Mouse (Mus musculus) hindbrain, embryonic 13.5 days (tissue): ENCODE results near the gene Amz1. TPM values are rescaled to one million over a fixed set of nuclear protein-coding genes. Genes with fewer than 3 reads are reported as not detected.

ENCODE experiments used
- ATAC-seq: fragments of 200-750 bp; cut with Nextera tagmentation; 2 replicates; pipeline ENCODE4 v1.8.0; 2017; ENCODE audit warnings: moderate TSS enrichment; ENCODE audit not compliant: low FRiP score
- H3K27ac ChIP-seq: fragments of 300-500 bp; sonication (generic); 2 replicates; pipeline ENCODE4 v1.5.1; 2015; ENCODE audit warnings: inconsistent platforms, mild to moderate bottlenecking, moderate library complexity
- H3K27me3 ChIP-seq: fragments of 300-500 bp; sonication (generic); 2 replicates; pipeline ENCODE4 v1.6.1; 2015; ENCODE audit warnings: mild to moderate bottlenecking, inconsistent platforms
- H3K36me3 ChIP-seq: fragments of 300-500 bp; sonication (generic); 2 replicates; pipeline ENCODE4 v1.6.1; 2015; ENCODE audit warnings: mild to moderate bottlenecking, inconsistent platforms
- H3K4me1 ChIP-seq: fragments of 300-500 bp; sonication (generic); replicated peaks from 2 replicates; pipeline ENCODE4 v1.6.1; 2015; ENCODE audit warnings: inconsistent platforms
- H3K4me2 ChIP-seq: fragments of 300-500 bp; sonication (generic); 2 replicates; pipeline ENCODE4 v1.6.1; 2015; ENCODE audit warnings: inconsistent platforms, mild to moderate bottlenecking, moderate library complexity
- H3K4me3 ChIP-seq: fragments of 300-500 bp; sonication (generic); 2 replicates; pipeline ENCODE4 v1.5.1; 2015; ENCODE audit warnings: mild to moderate bottlenecking, inconsistent platforms
- H3K9ac ChIP-seq: fragments of 300-500 bp; sonication (generic); 2 replicates; pipeline ENCODE4 v1.6.1; 2015; ENCODE audit warnings: mild to moderate bottlenecking, inconsistent platforms
- H3K9me3 ChIP-seq: fragments of 300-500 bp; sonication (generic); 2 replicates; pipeline ENCODE4 v1.6.1; 2016; ENCODE audit warnings: inconsistent platforms
- WGBS: fragments of 180-500 bp; shearing (Covaris S2); methylation state at CpG from one replicate; pipeline ENCODE4 v1.1.7; 2015; 5-methylcytosine and 5-hydroxymethylcytosine counted together
- polyA plus RNA-seq: library from polyadenylated mRNA; unstranded; fragments of >200 nt; fragmentation: Nextera tagmentation; extraction: Ambion mirVana; gene quantifications from 2 replicates; pipeline ENCODE4 v1.2.1, GENCODE M21; 2015

Amz1 gene
- polyA plus RNA-seq, 1 experiment from 2014 or later = 2.2 TPM

DNA sequence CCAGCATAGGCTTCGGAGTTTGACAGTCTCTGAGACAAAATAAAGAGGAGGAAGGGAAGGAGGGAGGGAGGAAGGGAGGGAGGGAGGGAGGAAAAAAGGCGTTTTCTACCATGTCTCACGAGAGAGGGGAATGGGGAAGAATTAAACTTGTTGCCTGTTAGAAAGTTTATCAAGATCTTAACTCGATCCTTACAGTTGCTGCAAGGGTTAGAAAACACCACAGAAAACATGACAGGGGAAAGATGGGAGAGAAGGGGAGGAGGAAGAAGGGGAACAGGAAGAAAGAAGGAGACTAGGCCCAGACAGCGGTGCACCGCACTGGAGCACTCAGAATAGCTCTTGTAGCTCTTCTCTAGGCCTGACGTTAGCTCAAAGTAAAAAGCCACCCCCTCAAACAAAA, 48.2 kb downstream of the Amz1 start:
- H3K27me3 ChIP-seq = no peaks in the 10 kb centered on the region
- ATAC-seq = no peak
- H3K9ac ChIP-seq = no peak overlapping the region
- no peak overlapping the region for H3K4me3 ChIP-seq
- H3K4me1 ChIP-seq = peaks cover 56% of the 10 kb centered on the region
- no peaks in the 10 kb centered on the region for H3K9me3 ChIP-seq
- 74% methylated on average over 7 of the region's 7 CpGs for WGBS
- no peak overlapping the region for H3K4me2 ChIP-seq
- peaks cover 9% of the 10 kb centered on the region for H3K36me3 ChIP-seq
- peak overlapping the region; percentile 77; the same call in 1 of the 2 replicates for H3K27ac ChIP-seq

DNA sequence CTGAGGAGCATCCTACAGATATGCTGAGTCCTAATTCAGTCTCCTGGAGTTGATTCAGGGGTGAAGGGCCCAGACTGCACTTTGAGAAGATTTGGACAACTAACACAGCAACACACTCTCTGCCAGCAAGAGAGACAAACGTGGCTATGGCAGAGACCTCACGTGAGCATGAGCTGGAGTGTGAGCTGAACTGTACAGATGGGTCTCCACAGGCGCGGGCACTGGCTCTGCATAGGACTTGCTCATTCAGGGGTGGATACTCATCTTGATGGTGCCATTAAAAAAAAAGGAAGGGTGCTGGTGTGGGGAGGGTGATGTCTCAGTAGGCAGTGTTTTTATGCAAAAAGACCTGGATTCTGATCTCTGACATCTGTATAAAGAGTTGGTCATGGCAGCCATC, 51.2 kb downstream of the Amz1 start:
- WGBS = 94% methylated on average over 4 of the region's 4 CpGs
- Histone ChIP-seq H3K4me1 (peaks cover 29% of the 10 kb centered on the region), H3K36me3 (peaks cover 23% of the 10 kb centered on the region), H3K9ac (no peak overlapping the region), H3K27ac (no peak overlapping the region), H3K4me3 (no peak overlapping the region), H3K9me3 (no peaks in the 10 kb centered on the region), H3K27me3 (no peaks in the 10 kb centered on the region), H3K4me2 (no peak overlapping the region)
- ATAC-seq = no peak

DNA sequence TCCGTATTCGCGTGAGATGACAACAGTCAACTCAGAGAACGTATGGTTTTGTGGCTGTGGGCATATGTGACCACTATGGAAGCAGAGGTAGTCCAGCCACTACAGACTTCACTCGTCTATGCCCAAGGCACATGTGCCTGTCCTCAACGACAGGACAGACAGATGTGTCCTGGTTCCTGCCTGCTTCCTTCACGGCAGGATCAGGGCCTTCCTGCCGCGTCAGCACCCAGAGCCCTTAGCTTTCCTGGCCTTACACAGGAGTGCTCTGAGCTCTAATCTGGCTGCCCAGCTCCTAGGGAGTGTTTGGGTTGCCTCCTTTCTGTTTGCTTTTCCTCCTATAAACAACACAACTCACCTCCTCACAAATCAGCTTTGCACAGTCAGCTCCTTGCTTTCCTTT, 53.0 kb downstream of the Amz1 start:
- H3K27ac ChIP-seq = no peak overlapping the region
- no peaks in the 10 kb centered on the region for H3K27me3 ChIP-seq
- peaks cover 40% of the 10 kb centered on the region for H3K36me3 ChIP-seq
- H3K4me3 ChIP-seq = no peak overlapping the region
- WGBS = 85% methylated on average over 9 of the region's 9 CpGs
- no peak overlapping the region for H3K9ac ChIP-seq
- H3K4me2 ChIP-seq = no peak overlapping the region
- peaks cover 15% of the 10 kb centered on the region; the same call in 1 of the 2 replicates for H3K4me1 ChIP-seq
- H3K9me3 ChIP-seq = no peaks in the 10 kb centered on the region
- ATAC-seq = no peak

DNA sequence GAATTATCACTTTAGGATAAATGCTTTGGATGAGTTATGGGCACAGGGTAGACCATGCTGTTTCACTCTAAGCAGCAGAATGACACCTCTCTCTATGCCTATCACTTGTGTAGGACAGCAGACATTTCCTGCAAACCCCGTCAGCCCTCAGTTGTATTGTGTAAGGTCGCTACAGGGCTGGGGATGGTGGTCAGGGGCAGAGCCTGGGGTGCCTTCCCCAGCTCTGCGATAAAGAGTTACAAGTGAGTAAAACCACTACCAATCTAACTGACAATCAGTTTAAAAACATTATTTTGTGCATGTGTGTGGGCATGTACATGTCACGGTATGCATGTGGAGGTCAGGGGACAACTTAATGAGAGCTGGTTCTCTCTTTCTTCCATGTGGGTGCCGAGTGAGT, 57.2 kb downstream of the Amz1 start:
- WGBS = 91% methylated on average over 5 of the region's 5 CpGs
- no peak overlapping the region for H3K4me3 ChIP-seq

DNA sequence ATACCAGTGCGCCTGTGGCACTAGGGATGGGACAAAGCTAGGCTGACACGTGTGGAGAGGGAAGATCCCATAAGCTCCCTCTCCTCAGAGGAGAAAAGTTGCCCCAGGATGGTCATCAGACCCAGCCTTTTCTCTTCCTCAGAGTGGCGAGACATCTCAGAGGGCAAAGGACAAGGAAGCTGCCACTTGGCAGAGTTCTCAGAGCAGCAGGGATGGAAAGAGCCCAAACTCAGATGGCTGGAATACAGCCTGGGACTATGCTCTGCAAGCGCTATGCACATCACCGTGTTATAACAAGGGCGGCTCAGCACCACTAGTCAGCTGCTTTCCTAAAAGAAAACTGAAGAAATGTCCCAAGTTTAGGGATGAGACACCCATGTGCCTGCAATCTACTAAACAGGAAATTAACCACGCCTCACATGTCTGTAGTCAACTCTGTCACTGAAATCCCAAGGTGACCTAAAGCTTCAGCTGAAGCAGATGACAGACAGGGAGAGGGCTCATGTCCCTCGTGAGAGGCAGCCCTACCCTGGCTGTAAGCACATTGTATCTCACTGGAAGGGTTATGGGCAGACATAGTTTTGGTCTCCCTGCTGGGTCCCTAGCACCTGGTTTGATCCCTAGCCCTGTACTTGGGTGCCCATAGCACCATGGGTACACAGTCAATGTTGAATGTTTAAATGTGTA, 58.1 kb downstream of the Amz1 start:
- 93% methylated on average over 8 of the region's 8 CpGs for WGBS
- H3K9me3 ChIP-seq = no peaks in the 10 kb centered on the region
- no peak overlapping the region for H3K27ac ChIP-seq
- H3K4me2 ChIP-seq = no peak overlapping the region
- no peak for ATAC-seq
- H3K36me3 ChIP-seq = peaks cover 70% of the 10 kb centered on the region
- H3K4me1 ChIP-seq = peaks cover 16% of the 10 kb centered on the region
- no peak overlapping the region for H3K9ac ChIP-seq
- H3K27me3 ChIP-seq = no peaks in the 10 kb centered on the region
- no peak overlapping the region for H3K4me3 ChIP-seq

More for the DNA sequence above, 57.2 kb downstream of the Amz1 start:
- Histone ChIP-seq H3K4me1 (peaks cover 12% of the 10 kb centered on the region), H3K9ac (no peak overlapping the region), H3K36me3 (peaks cover 70% of the 10 kb centered on the region), H3K4me2 (no peak overlapping the region), H3K27ac (no peak overlapping the region), H3K27me3 (no peaks in the 10 kb centered on the region), H3K9me3 (no peaks in the 10 kb centered on the region)
- no peak for ATAC-seq

DNA sequence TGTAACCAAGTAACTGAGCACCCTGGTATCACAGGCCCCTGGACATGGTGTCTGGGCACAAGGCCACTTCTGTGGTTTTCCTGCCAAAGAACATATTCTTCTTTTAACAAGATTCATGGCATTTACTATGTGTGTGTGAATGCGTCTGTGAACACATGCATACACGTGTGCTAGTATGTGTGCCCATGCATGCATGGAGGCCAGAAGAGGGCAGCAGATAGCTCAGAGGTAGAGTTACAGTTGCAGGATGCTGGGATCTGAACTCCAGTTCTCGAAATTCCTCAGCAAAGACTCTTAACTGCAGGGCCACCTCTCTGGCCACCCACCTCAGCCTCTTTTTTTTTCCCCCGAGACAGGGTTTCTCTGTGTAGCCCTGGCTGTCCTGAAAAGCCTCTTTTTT, 59.6 kb downstream of the Amz1 start:
- H3K9me3 ChIP-seq = no peaks in the 10 kb centered on the region
- no peaks in the 10 kb centered on the region for H3K27me3 ChIP-seq
- no peak overlapping the region for H3K27ac ChIP-seq
- H3K4me1 ChIP-seq = peaks cover 15% of the 10 kb centered on the region
- ATAC-seq = no peak
- H3K4me3 ChIP-seq = no peak overlapping the region
- no peak overlapping the region for H3K4me2 ChIP-seq
- no peak overlapping the region for H3K9ac ChIP-seq
- WGBS = 97% methylated on average over 4 of the region's 4 CpGs
- peaks cover 64% of the 10 kb centered on the region for H3K36me3 ChIP-seq

DNA sequence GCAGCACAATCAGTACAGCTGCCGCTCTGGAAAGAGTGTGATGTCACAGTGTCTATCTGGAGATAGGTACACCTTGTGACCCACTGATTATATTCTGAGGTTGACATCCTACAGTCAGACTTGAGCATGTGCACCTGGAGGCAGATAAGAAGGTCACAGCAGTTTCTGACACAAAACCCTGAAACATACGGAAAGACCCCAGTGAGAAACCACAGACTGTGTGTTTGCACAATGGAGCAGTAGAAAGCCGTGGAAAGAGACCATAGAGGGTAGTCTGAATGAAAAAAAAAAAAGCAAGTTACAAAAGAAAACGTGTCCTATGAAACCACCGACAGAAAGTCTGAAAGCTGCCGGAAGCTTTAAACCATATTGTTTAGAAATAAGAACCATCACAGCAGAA, 60.4 kb downstream of the Amz1 start:
- Histone ChIP-seq H3K4me1 (peaks cover 22% of the 10 kb centered on the region), H3K9ac (no peak overlapping the region), H3K4me3 (no peak overlapping the region), H3K27me3 (no peaks in the 10 kb centered on the region), H3K27ac (no peak overlapping the region), H3K4me2 (no peak overlapping the region), H3K36me3 (peaks cover 64% of the 10 kb centered on the region), H3K9me3 (no peaks in the 10 kb centered on the region)
- WGBS = 90% methylated on average over 6 of the region's 6 CpGs
- no peak for ATAC-seq

DNA sequence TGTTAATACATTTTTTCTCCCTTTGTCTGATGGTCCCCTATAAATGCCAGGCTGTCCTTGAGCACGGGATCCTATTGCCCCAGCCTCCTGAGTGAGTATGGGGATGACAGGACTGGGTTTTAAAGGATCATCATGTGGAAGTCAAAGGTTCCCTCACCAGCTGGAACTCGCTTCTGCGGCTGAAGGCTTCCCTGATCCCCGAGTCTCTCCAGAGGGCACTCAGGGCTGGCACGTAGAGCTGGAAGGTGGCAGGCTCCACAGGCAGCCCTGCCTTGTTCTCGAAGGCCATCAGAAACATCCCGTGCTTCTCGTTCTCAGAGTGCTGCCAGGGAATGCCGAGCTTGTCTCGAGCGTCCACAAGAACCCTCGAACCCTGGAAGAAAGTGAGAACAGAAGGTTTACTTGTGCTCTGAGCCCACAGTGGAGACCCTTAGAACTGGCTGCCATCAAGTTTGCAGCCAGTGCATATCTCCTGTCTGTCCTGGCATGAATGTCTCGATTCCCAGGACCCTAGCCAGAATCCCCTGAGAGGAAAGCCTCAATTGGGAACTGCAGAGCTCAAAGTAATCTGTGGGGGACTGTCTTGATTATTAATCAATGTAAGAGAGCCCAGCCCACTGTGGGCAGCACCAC, 61.4 kb downstream of the Amz1 start:
- Histone ChIP-seq H3K4me1 (peaks cover 31% of the 10 kb centered on the region), H3K4me3 (no peak overlapping the region), H3K27me3 (no peaks in the 10 kb centered on the region), H3K27ac (peak overlapping the region; percentile 40; the same call in 1 of the 2 replicates), H3K36me3 (peaks cover 56% of the 10 kb centered on the region), H3K9ac (no peak overlapping the region; the same call in 1 of the 2 replicates), H3K4me2 (no peak overlapping the region), H3K9me3 (no peaks in the 10 kb centered on the region)
- no peak for ATAC-seq
- 92% methylated on average over 13 of the region's 13 CpGs for WGBS

DNA sequence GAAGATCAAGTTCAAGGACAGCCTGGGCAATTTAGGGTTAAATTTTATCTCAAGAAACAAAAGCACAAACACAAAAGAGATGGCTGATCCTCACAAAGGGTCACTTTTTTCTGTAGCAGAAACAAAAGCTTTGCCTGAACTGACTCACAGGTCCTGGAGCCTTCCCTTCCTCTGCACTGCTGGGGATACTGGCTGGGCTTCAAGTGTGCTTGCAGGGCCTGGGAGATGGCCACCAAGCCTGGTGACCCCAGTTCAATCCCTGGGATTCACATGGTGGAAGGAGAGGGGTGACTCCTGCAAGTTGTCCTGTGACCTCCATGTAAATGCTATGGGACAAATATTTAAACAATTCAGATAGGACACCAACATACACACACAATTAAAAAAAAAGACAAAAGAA, 65.6 kb downstream of the Amz1 start:
- Histone ChIP-seq H3K9ac (no peak overlapping the region), H3K36me3 (peaks cover 16% of the 10 kb centered on the region), H3K4me2 (no peak overlapping the region), H3K4me3 (no peak overlapping the region), H3K4me1 (peaks cover 71% of the 10 kb centered on the region), H3K9me3 (no peaks in the 10 kb centered on the region), H3K27ac (peak overlapping the region; percentile 48; the same call in 1 of the 2 replicates), H3K27me3 (no peaks in the 10 kb centered on the region)
- ATAC-seq = no peak

DNA sequence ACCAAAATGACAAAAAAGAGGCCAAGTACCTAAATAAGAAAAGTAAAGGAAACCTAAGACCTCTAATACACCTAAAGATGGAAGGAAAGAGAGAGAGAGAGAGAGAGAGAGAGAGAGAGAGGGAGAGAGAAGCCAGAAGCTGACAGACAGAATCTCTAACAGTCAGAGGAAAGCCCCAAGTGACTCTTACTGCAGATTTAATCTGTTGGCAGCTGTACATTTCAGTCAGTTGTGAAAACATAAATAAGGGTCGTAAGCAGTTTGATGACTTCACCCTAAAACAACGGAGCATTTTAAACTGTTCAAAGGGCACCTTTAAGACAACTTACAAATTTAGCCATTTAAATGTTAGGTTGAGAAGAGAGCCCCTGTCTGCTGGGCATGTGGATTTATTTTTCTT, 66.5 kb downstream of the Amz1 start:
- H3K4me1 ChIP-seq = peaks cover 78% of the 10 kb centered on the region
- H3K4me2 ChIP-seq = no peak overlapping the region
- no peaks in the 10 kb centered on the region for H3K9me3 ChIP-seq
- H3K27ac ChIP-seq = peak overlapping the region; percentile 90
- no peak overlapping the region for H3K9ac ChIP-seq
- H3K36me3 ChIP-seq = peaks cover 8% of the 10 kb centered on the region
- no peak overlapping the region for H3K4me3 ChIP-seq
- H3K27me3 ChIP-seq = no peaks in the 10 kb centered on the region
- 59% methylated on average over 2 of the region's 2 CpGs for WGBS
- no peak for ATAC-seq

DNA sequence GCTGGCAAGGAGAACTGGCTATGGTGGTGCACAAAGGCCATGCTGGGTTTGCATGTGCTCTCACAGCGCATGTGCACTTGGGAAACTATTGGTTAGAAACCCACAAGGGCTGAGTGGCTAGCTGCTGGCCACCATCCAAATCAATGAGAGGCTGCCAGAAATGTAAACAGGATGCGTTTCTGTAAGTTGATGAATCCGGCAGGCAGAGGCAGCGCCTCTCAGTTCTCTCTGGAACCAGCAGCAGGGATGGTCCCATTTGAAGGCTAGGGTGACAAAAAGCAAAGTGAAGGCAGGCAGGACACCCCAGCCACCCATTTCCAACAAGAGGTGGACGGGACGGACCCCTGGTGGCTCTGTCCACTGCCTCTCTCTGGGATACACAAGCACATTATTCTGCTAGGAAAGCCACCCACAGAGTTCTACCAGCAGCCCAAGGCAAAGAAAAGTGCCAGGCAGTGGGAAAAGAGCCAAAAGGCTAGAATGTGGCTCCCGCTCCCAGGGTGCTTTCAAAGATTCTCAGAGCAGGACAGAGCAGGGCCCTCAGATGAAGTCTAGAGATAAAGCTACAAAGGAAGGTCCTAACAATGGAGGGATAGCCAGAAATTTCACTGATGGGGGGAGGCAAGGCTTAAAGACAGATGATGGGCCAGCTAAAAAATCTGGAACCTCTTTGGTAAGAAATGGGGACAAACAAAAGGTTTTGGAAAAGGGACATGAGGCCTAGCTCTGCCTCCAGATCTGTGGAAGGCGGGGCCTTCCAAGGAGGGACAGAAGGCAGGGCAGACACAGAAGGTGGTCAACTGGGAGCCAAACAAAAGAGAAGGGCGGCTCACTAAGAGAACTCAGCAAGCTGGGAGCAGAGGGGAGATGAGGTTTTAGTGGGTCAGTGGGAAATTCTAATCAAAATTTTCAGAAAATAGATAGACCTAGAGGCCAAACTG, 67.3 kb downstream of the Amz1 start:
- peak overlapping the region; percentile 29; the same call in 1 of the 2 replicates for H3K9ac ChIP-seq
- peak; percentile 72 for ATAC-seq

DNA sequence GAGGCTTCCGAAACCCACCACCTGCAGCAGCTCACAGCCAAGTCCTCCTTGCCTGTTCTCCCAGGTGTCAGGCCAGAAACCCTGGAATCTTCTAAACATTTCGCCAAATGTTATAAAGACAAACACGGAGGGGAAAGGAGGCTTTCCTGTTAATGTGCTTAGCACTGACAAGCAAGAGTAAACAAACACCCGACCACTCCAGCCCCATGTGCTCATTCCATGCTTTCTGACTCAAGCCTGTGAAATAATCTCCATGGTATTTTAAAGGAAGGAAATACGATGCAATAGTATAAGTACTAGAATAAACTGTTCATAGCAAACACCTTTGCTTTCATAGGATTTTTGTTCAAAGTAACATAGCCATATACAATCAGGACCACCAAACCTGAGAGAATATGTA, 68.3 kb downstream of the Amz1 start:
- H3K36me3 ChIP-seq = peaks cover 4% of the 10 kb centered on the region; the same call in 1 of the 2 replicates
- no peak overlapping the region for H3K4me2 ChIP-seq
- H3K4me1 ChIP-seq = peaks cover 72% of the 10 kb centered on the region
- H3K4me3 ChIP-seq = no peak overlapping the region
- ATAC-seq = no peak
- WGBS = 61% methylated on average over 5 of the region's 5 CpGs
- no peaks in the 10 kb centered on the region for H3K27me3 ChIP-seq
- no peaks in the 10 kb centered on the region for H3K9me3 ChIP-seq
- peak overlapping the region; percentile 90 for H3K27ac ChIP-seq
- peak overlapping the region; percentile 29; the same call in 1 of the 2 replicates for H3K9ac ChIP-seq

More for the DNA sequence above, 67.3 kb downstream of the Amz1 start:
- peaks cover 74% of the 10 kb centered on the region for H3K4me1 ChIP-seq
- WGBS = 25% methylated on average over 9 of the region's 9 CpGs
- H3K4me3 ChIP-seq = no peak overlapping the region
- no peaks in the 10 kb centered on the region for H3K9me3 ChIP-seq
- peak overlapping the region; percentile 90 for H3K27ac ChIP-seq
- no peak overlapping the region; the same call in 1 of the 2 replicates for H3K4me2 ChIP-seq
- H3K36me3 ChIP-seq = peaks cover 4% of the 10 kb centered on the region; the same call in 1 of the 2 replicates
- no peaks in the 10 kb centered on the region for H3K27me3 ChIP-seq
